Mouse (Mus musculus) midbrain, embryonic 11.5 days (tissue): ENCODE data around the gene Pin1rt1. TPM values are rescaled to one million over a fixed set of nuclear protein-coding genes. Genes with fewer than 3 reads are reported as not detected.
A peak's percentile ranks its signal among the peaks of the same experiment; 100 is the strongest.

ENCODE experiments used
- ATAC-seq: fragments of 200-750 bp; cut with Nextera tagmentation; 2 replicates; pipeline ENCODE4 v1.8.0; 2017; ENCODE audit warnings: moderate TSS enrichment, moderate library complexity; ENCODE audit not compliant: low FRiP score
- DNase-seq: peaks from one replicate; pipeline ENCODE4 v3.0.0; 2015; ENCODE audit warnings: low spot score; ENCODE audit errors: missing footprints
- H3K27ac ChIP-seq: fragments of 300-500 bp; sonication (generic); 2 replicates; pipeline ENCODE4 v1.5.1; 2014; ENCODE audit warnings: low read depth, low read length
- H3K27me3 ChIP-seq: fragments of 300-500 bp; sonication (generic); 2 replicates; pipeline ENCODE4 v1.6.1; 2014; ENCODE audit warnings: mild to moderate bottlenecking, low read length, moderate library complexity, mixed read lengths; ENCODE audit not compliant: control insufficient read depth, insufficient read depth
- H3K36me3 ChIP-seq: fragments of 300-500 bp; sonication (generic); 2 replicates; pipeline ENCODE4 v1.6.1; 2014; ENCODE audit warnings: mild to moderate bottlenecking, low read length, moderate library complexity, mixed read lengths; ENCODE audit not compliant: control insufficient read depth, insufficient read depth
- H3K4me1 ChIP-seq: fragments of 300-500 bp; sonication (generic); 2 replicates; pipeline ENCODE4 v1.6.1; 2014; ENCODE audit warnings: low read length; ENCODE audit not compliant: control insufficient read depth, insufficient read depth
- H3K4me2 ChIP-seq: fragments of 300-500 bp; sonication (generic); 2 replicates; pipeline ENCODE4 v1.6.1; 2014; ENCODE audit warnings: mild to moderate bottlenecking, moderate library complexity
- H3K4me3 ChIP-seq: fragments of 300-500 bp; sonication (generic); 2 replicates; pipeline ENCODE4 v1.5.1; 2014; ENCODE audit warnings: low read depth, low read length
- H3K9ac ChIP-seq: fragments of 300-500 bp; sonication (generic); 2 replicates; pipeline ENCODE4 v1.6.1; 2014; ENCODE audit warnings: low read length
- H3K9me3 ChIP-seq: fragments of 300-500 bp; sonication (generic); 2 replicates; pipeline ENCODE4 v1.6.1; 2016; ENCODE audit warnings: low read length; ENCODE audit not compliant: control insufficient read depth
- WGBS: fragments of 180-500 bp; shearing (Covaris S2); extraction: QIAGEN DNeasy Blood & Tissue Kit; methylation state at CpG from one replicate; pipeline ENCODE4 v1.1.7; 2014; 5-methylcytosine and 5-hydroxymethylcytosine counted together
- polyA plus RNA-seq: library from polyadenylated mRNA; unstranded; fragments of >200 nt; fragmentation: Nextera tagmentation; extraction: Ambion mirVana; gene quantifications from 2 replicates; pipeline ENCODE4 v1.2.1, GENCODE M21; 2014

The Pin1rt1 gene
- polyA plus RNA-seq, 1 experiment from 2014 or later = not detected

DNA sequence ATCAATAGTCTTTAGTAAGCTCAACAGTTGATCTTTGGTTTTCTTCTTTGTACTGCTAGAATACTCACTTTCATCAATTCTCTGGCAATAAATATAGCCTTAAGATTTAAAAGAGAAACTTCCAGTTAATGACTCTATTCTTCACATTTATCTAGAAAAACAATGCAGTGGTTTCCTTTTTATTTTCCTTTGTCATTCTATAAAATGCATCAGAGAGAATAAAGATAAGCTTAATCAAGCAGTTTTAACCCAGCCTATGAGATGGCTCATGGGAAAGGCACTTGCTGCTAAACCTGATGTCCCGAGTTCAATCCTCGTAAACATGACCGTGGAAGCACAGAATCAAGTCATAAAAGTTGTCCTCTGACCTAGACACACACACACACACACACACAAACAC lies 5.8 kb upstream of the Pin1rt1 start:
- Histone ChIP-seq H3K9me3 (no peaks in the 10 kb centered on the region), H3K27ac (no peak overlapping the region), H3K9ac (no peak overlapping the region), H3K4me1 (no peaks in the 10 kb centered on the region), H3K4me3 (no peak overlapping the region), H3K36me3 (no peaks in the 10 kb centered on the region), H3K27me3 (no peaks in the 10 kb centered on the region), H3K4me2 (no peak overlapping the region)
- DNase-seq (no peak), ATAC-seq (no peak)
- WGBS = 87% methylated on average over 3 of the region's 3 CpGs

DNA sequence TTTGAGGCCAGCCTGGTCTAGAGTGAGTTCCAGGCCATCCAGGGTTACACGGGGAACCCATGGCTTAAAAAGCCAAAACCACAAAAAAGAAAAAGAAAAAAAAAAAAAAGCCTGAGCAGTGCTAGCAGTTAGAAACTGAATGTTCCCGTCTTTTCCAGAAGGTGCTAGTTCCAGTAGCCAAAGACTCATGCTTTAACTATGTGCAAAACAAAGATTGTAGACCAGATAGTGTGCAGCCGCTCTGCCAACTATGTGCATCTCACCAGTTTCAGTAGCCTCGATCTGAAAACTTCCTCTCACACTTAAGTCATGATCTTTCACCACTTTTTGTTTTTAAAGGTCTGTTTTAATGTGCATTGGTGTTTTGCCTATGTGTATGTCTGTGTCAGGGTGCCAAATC lies 1.6 kb upstream of the Pin1rt1 start:
- Histone ChIP-seq H3K4me1 (no peaks in the 10 kb centered on the region), H3K4me3 (no peak overlapping the region), H3K27ac (no peak overlapping the region), H3K27me3 (no peaks in the 10 kb centered on the region), H3K9ac (no peak overlapping the region), H3K4me2 (no peak overlapping the region), H3K9me3 (no peaks in the 10 kb centered on the region), H3K36me3 (no peaks in the 10 kb centered on the region)
- ATAC-seq (no peak), DNase-seq (no peak)
- 86% methylated on average over 4 of the region's 4 CpGs for WGBS

GRCm38 (mm10) chr2:104717231-104717735 lies 1.1 kb upstream of the Pin1rt1 start:
- 89% methylated on average over 2 of the region's 2 CpGs for WGBS
- H3K4me2 ChIP-seq = no peak overlapping the region
- no peak overlapping the region for H3K9ac ChIP-seq
- H3K36me3 ChIP-seq = no peaks in the 10 kb centered on the region
- H3K4me3 ChIP-seq = no peak overlapping the region
- no peak for DNase-seq
- H3K27me3 ChIP-seq = no peaks in the 10 kb centered on the region
- no peak for ATAC-seq
- H3K9me3 ChIP-seq = no peaks in the 10 kb centered on the region
- no peaks in the 10 kb centered on the region for H3K4me1 ChIP-seq
- no peak overlapping the region for H3K27ac ChIP-seq

DNA sequence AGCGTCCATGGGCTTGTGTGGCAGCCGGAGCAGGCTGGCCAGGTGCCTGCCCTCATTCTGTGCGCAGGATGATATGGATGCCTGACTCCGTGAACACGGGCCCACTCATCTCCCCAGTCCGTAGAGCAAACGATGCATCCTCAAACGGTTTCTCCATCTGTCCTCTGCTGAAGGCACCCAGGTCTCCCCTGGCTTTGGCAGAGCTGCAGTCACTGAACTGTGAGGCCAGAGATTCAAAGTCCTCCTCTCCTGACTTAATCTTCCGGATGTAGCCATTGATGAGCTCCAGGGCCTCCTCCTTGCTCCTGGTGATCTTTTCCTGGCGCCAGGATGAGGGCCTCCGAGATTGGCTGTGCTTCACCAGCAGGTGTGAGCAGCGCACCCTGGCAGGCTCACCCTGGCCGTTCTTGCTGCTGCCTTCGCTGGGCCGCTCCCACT lies 1.9 kb downstream of the Pin1rt1 start:
- H3K4me1 ChIP-seq = peaks cover 12% of the 10 kb centered on the region
- no peaks in the 10 kb centered on the region for H3K36me3 ChIP-seq
- H3K4me2 ChIP-seq = no peak overlapping the region
- ATAC-seq = no peak
- no peaks in the 10 kb centered on the region for H3K9me3 ChIP-seq
- H3K27ac ChIP-seq = no peak overlapping the region
- 37% methylated on average over 15 of the region's 15 CpGs for WGBS
- peak; percentile 88 for DNase-seq
- no peaks in the 10 kb centered on the region for H3K27me3 ChIP-seq
- no peak overlapping the region for H3K9ac ChIP-seq
- no peak overlapping the region for H3K4me3 ChIP-seq

DNA sequence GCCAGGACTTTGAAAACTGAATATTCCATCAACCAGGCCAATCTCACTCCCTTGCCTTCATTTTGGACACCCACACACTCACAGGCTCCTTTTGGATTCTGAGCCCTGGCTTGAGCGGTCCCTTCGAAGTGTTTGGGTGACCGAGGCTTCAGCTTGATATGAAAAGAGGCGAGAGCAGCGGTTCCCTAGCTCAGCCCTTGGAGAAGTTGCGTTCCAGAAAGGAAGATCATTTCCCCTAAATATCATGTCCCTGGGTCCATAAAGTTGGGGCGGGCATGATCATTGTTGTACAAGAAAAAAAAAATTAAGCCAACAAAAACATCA lies 3.7 kb downstream of the Pin1rt1 start:
- Histone ChIP-seq H3K36me3 (no peaks in the 10 kb centered on the region), H3K9me3 (no peaks in the 10 kb centered on the region), H3K4me3 (peak overlapping the region; percentile 54), H3K9ac (peak overlapping the region; percentile 76), H3K4me1 (peaks cover 12% of the 10 kb centered on the region), H3K4me2 (peak overlapping the region; percentile 68), H3K27ac (peak overlapping the region; percentile 86), H3K27me3 (no peaks in the 10 kb centered on the region)
- ATAC-seq (peak; percentile 25), DNase-seq (no peak)
- 4% methylated on average over 7 of the region's 7 CpGs for WGBS

- H3K4me1 ChIP-seq = peaks cover 12% of the 10 kb centered on the region
- no peaks in the 10 kb centered on the region for H3K36me3 ChIP-seq
- no peaks in the 10 kb centered on the region for H3K27me3 ChIP-seq
- H3K4me2 ChIP-seq = peak within 1 kb of the TSS; percentile 68
- H3K9ac ChIP-seq = peak within 1 kb of the TSS; percentile 76
- H3K9me3 ChIP-seq = no peaks in the 10 kb centered on the region
- under 1% methylated on average over 94 of the region's 99 CpGs for WGBS
- peak; percentile 98 for DNase-seq
- peak; percentile 95 for ATAC-seq
- H3K4me3 ChIP-seq = peak within 1 kb of the TSS; percentile 54
- H3K27ac ChIP-seq = peak within 1 kb of the TSS; percentile 86
These were observed 4.3 kb downstream of the Pin1rt1 start, which contains the start of gene Tcp11l1 for GRCm38 (mm10) chr2:104711585-104712485. TSS of gene Tcp11l1 (minus strand) at chr2:104712169.

DNA sequence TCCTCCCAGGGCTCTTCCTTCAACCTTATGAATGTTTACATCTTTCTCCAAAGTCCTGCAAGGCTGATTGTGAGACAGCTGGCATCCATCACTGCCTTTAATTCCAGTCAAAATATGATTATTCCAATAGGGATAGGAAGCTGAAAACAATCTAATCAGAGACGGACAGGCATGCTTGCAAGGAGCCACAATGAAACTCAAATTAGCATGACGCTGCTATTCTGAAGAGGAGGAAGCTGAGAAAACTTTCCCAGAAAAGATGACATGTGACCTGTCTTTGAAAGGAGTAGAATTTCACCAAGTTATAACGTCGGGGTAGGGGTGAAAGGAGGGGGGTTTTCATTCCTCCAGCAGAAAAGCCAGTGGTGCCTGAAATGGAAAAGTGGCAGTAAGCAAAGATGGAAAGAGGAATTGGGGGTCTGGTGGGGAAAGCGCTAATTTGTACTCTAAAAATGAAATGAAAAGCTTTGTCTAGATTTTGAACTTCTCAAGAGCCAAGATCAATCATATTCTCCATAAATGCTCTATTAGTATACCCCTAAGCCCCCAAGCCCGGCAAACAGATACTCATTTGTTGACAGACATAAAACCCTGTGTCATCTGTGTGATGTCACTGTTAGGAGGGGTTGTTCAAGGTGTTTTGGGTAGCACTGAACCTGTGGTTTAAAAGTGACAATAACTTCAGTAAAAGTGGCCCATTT lies 5.4 kb downstream of the Pin1rt1 start:
- Histone ChIP-seq H3K9ac (peak overlapping the region; percentile 76), H3K27ac (no peak overlapping the region), H3K27me3 (no peaks in the 10 kb centered on the region), H3K36me3 (no peaks in the 10 kb centered on the region), H3K4me3 (peak overlapping the region; percentile 54), H3K9me3 (no peaks in the 10 kb centered on the region), H3K4me1 (peaks cover 12% of the 10 kb centered on the region), H3K4me2 (peak overlapping the region; percentile 68)
- 24% methylated on average over 6 of the region's 6 CpGs for WGBS
- ATAC-seq (0 out of 2 replicates have a peak, but pooled peaks have one; percentile 19), DNase-seq (peak; percentile 92)

DNA sequence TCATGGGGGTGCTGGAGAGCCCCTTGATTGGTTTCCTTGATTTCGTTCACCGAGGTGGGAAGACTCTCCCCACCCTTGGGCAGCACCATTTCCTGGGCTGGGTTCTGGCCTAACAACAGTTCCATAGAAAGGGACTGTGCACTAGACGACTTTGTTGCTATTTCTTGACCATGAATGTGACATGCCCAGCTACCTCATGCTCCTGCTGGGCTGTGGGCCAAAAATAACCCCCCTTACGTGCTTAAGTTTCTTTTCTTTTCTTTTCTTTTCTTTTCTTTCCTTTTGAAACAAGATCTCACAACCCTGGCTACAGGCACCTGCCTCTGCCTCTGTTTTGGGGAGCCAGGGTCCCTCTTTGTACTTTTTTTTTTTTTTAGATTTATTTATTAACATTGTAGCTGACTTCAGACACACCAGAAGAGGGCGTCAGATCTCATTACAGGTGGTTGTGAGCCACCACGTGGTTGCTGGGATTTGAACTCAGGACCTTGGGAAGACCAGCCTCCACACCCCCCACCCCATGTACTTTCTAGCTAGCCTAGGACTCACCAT lies 6.3 kb downstream of the Pin1rt1 start:
- Histone ChIP-seq H3K36me3 (no peaks in the 10 kb centered on the region), H3K27me3 (no peaks in the 10 kb centered on the region), H3K4me3 (no peak overlapping the region), H3K4me1 (peaks cover 12% of the 10 kb centered on the region), H3K4me2 (no peak overlapping the region), H3K9ac (no peak overlapping the region), H3K27ac (no peak overlapping the region), H3K9me3 (no peaks in the 10 kb centered on the region)
- 71% methylated on average over 6 of the region's 6 CpGs for WGBS
- DNase-seq = no peak
- ATAC-seq = no peak

- ATAC-seq = no peak
- Histone ChIP-seq H3K4me1 (no peaks in the 10 kb centered on the region), H3K27me3 (no peaks in the 10 kb centered on the region), H3K4me3 (no peak overlapping the region), H3K4me2 (no peak overlapping the region), H3K9ac (no peak overlapping the region), H3K36me3 (no peaks in the 10 kb centered on the region), H3K9me3 (no peaks in the 10 kb centered on the region), H3K27ac (no peak overlapping the region)
- no peak for DNase-seq
- whole genome bisulfite sequencing = 90% methylated on average over 3 of the region's 3 CpGs
These were observed 11.8 kb downstream of the Pin1rt1 start for GRCm38 (mm10) chr2:104704355-104704754.
